Mouse (Mus musculus) liver, embryonic 16.5 days (tissue): ENCODE measurements at regions not wholly inside any gene's neighbourhood (a gene's known extent, or its start where the extent isn't known, plus 50 kb on each side); places are given as distances from the start of the nearest gene placed in this dataset.

Experiments used
- ATAC-seq: fragments of 200-750 bp; cut with Nextera tagmentation; 2 replicates; pipeline ENCODE4 v1.8.0; 2017; ENCODE audit warnings: low read depth, mild to moderate bottlenecking, moderate number of reproducible peaks, moderate library complexity
- H3K27ac ChIP-seq: fragments of 300-500 bp; sonication (generic); 2 replicates; pipeline ENCODE4 v1.5.1; 2014; ENCODE audit warnings: mild to moderate bottlenecking, low read length
- H3K27me3 ChIP-seq: fragments of 300-500 bp; sonication (generic); 2 replicates; pipeline ENCODE4 v1.6.1; 2014; ENCODE audit warnings: low read depth, low read length, mixed read lengths; ENCODE audit not compliant: control insufficient read depth, insufficient read depth
- H3K36me3 ChIP-seq: fragments of 300-500 bp; sonication (generic); 2 replicates; pipeline ENCODE4 v1.6.1; 2014; ENCODE audit warnings: mild to moderate bottlenecking; ENCODE audit not compliant: control insufficient read depth, insufficient read depth
- H3K4me1 ChIP-seq: fragments of 300-500 bp; sonication (generic); 2 replicates; pipeline ENCODE4 v1.6.1; 2014; ENCODE audit warnings: low read depth, low read length, mixed read lengths; ENCODE audit not compliant: control insufficient read depth
- H3K4me2 ChIP-seq: fragments of 300-500 bp; sonication (generic); 2 replicates; pipeline ENCODE4 v1.6.1; 2014; ENCODE audit warnings: low read depth, low read length, mixed read lengths
- H3K4me3 ChIP-seq: fragments of 300-500 bp; sonication (generic); 2 replicates; pipeline ENCODE4 v1.5.1; 2014; ENCODE audit warnings: low read depth, mild to moderate bottlenecking, low read length
- H3K9ac ChIP-seq: fragments of 300-500 bp; sonication (generic); 2 replicates; pipeline ENCODE4 v1.6.1; 2014; ENCODE audit warnings: low read depth, low read length
- H3K9me3 ChIP-seq: fragments of 300-500 bp; sonication (generic); replicated peaks from 2 replicates; pipeline ENCODE4 v1.6.1; 2016; ENCODE audit warnings: low read length; ENCODE audit not compliant: control insufficient read depth
- WGBS: fragments of 180-500 bp; shearing (Covaris S2); extraction: QIAGEN DNeasy Blood & Tissue Kit; methylation state at CpG from one replicate; pipeline ENCODE4 v1.1.7; 2014; ENCODE audit not compliant: insufficient replicate concordance; 5-methylcytosine and 5-hydroxymethylcytosine counted together

DNA sequence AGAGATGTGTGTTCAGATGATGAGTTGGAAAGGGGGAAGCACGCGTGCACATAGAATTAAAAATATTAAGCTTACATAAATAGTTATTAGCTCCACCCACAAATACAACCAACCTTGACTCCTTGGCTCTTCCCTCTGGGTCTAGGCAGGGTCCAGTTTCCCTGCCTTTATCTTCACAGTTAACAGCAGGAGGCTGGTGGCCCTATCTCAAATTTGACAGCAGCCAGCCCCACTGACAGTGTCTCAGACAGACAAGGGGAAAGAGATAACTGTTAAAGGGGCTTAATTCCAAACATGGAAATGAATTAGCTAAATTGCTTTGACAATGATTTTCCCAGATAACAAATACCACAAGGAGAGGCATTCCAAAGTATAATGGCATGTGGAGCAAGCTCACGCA lies 121.2 kb upstream of the Mef2c start:
- Histone ChIP-seq H3K27ac (peak overlapping the region; percentile 59), H3K4me3 (no peak overlapping the region), H3K9ac (0 out of 2 replicates have a peak overlapping the region, but pooled peaks have one; percentile 9)

DNA sequence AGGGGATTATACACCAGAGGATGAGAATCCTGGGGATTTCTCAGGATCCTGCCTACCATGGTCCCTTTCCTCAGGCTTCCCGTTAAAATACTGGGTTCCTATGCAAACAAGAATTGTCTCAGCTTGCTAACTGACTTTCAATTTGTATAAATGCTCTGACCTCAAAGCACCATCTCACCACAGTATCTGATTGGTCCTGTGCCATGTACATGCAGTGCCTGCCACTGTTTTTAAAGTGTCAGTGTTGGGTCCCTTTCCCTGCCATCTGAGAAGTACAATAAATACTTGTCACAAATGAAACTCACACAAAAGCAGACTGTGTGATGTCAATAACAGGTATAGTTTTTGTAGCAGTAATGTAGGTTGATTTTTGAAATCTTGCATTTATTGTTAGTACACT lies 109.1 kb upstream of the Mef2c start:
- H3K4me3 ChIP-seq, result no peak overlapping the region
- H3K27ac ChIP-seq, result no peak overlapping the region
- ATAC-seq, result no peak
- no peaks in the 10 kb centered on the region for H3K27me3 ChIP-seq
- 69% methylated on average over 1 of the region's 1 CpGs for WGBS
- H3K4me2 ChIP-seq, result no peak overlapping the region
- H3K9ac ChIP-seq, result no peak overlapping the region
- no peaks in the 10 kb centered on the region for H3K4me1 ChIP-seq
- no peaks in the 10 kb centered on the region for H3K36me3 ChIP-seq
- H3K9me3 ChIP-seq, result no peaks in the 10 kb centered on the region

More for the DNA sequence above, 121.2 kb upstream of the Mef2c start:
- no peaks in the 10 kb centered on the region for H3K36me3 ChIP-seq
- peak overlapping the region; percentile 9; the same call in 1 of the 2 replicates for H3K4me2 ChIP-seq
- no peaks in the 10 kb centered on the region for H3K9me3 ChIP-seq
- H3K27me3 ChIP-seq, result no peaks in the 10 kb centered on the region
- H3K4me1 ChIP-seq, result peaks cover 18% of the 10 kb centered on the region
- ATAC-seq, result peak; percentile 100
- WGBS, result 32% methylated on average over 3 of the region's 3 CpGs

DNA sequence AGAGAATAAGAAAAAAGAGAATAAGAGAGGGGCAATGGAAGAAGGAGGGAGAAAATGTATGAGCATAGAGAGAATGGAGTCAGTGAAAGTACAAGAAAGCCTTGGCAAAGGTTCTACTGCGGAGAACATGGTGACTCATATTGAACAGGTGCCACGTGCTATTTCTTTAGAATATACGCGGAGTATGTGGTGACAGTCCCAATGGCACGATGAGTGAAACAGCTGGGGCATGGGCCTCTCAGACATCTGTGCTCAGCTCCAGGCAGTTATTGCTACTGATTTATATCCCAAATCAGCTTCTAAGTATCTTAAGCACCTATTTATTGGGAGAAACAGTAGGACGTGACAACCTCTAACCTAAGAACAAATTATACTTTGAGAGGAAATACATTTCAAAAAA lies 104.5 kb upstream of the Mef2c start:
- no peak overlapping the region for H3K27ac ChIP-seq
- ATAC-seq, result no peak
- no peaks in the 10 kb centered on the region for H3K9me3 ChIP-seq
- no peak overlapping the region for H3K4me2 ChIP-seq
- no peaks in the 10 kb centered on the region for H3K27me3 ChIP-seq
- 76% methylated on average over 6 of the region's 6 CpGs for WGBS
- H3K36me3 ChIP-seq, result no peaks in the 10 kb centered on the region
- H3K4me3 ChIP-seq, result no peak overlapping the region
- no peaks in the 10 kb centered on the region for H3K4me1 ChIP-seq
- H3K9ac ChIP-seq, result no peak overlapping the region

- no peak overlapping the region for H3K4me3 ChIP-seq
- 58% methylated on average over 6 of the region's 6 CpGs for WGBS
- H3K36me3 ChIP-seq, result no peaks in the 10 kb centered on the region
- H3K4me2 ChIP-seq, result no peak overlapping the region
- H3K27ac ChIP-seq, result no peak overlapping the region
- H3K27me3 ChIP-seq, result no peaks in the 10 kb centered on the region
- ATAC-seq, result no peak
- no peaks in the 10 kb centered on the region for H3K4me1 ChIP-seq
- no peaks in the 10 kb centered on the region for H3K9me3 ChIP-seq
- no peak overlapping the region for H3K9ac ChIP-seq
Observed at GRCm38 (mm10) chr13:83439619-83440436, 64.0 kb upstream of the Mef2c start.

DNA sequence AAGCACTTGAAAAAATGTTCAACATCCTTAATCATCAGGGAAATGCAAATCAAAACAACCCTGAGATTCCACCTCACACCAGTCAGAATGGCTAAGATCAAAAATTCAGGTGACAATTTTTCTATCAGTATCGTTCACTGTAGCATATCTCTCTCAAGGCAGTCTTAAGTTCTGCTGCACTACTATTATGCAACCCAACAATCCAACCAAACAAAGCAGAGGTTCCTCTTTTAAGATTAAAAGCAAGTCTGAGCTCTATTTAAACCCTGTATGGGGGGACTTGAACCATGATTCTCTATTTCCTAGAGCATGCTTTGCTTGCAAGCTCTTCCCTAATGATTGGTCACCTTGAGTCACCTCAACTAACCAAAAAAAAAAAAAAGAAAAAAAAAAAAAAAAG lies 59.6 kb upstream of the Mef2c start:
- Histone ChIP-seq H3K9ac (no peak overlapping the region), H3K4me2 (no peak overlapping the region), H3K4me1 (no peaks in the 10 kb centered on the region), H3K9me3 (no peaks in the 10 kb centered on the region), H3K27me3 (no peaks in the 10 kb centered on the region), H3K4me3 (no peak overlapping the region), H3K27ac (no peak overlapping the region), H3K36me3 (no peaks in the 10 kb centered on the region)
- WGBS, result 47% methylated on average over 1 of the region's 1 CpGs
- no peak for ATAC-seq

DNA sequence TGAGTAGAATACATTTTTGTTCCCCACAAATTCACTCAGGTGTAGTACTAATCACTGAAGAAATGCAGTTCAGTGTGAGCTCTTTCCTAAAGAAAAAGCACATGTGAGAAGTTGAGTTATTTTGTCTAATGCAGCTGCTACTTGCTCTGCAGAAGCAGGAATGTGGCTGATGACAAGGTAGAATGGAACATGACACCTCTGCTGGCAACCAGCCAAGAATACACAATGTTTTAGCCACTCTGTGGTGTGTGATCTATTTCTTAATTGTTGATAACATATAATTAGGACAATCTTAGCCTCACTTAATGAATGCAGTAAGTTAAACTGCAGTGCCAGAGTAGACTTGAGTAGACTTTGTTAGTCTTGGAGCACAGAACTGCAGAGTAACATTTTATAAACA lies 53.0 kb upstream of the Mef2c start:
- H3K4me1 ChIP-seq, result no peaks in the 10 kb centered on the region
- H3K9me3 ChIP-seq, result no peaks in the 10 kb centered on the region
- no peak overlapping the region for H3K4me2 ChIP-seq
- no peaks in the 10 kb centered on the region for H3K27me3 ChIP-seq
- no peaks in the 10 kb centered on the region for H3K36me3 ChIP-seq
- H3K27ac ChIP-seq, result no peak overlapping the region
- H3K4me3 ChIP-seq, result no peak overlapping the region
- ATAC-seq, result no peak
- H3K9ac ChIP-seq, result no peak overlapping the region

DNA sequence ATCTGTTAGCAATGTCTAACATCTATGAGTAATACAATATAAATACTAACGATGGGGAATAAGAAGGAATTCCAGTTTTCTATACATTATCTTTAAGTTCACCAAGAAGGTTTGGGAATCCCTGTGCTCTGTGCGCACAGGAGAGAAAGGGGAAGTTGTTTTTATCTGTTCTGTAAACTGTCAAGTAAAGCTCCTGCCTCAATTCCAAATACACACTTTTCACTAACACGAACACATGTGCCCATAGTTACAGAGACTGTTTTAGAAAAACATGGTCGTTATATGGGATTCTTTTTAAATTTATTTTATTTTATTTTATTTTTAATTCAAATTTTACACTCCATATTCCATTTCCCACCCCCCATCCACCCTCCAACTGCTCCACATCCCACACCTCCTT lies 50.8 kb upstream of the Mef2c start:
- 39% methylated on average over 4 of the region's 4 CpGs for WGBS
- Histone ChIP-seq H3K36me3 (no peaks in the 10 kb centered on the region), H3K27ac (no peak overlapping the region), H3K27me3 (no peaks in the 10 kb centered on the region), H3K4me2 (no peak overlapping the region), H3K4me3 (no peak overlapping the region), H3K4me1 (no peaks in the 10 kb centered on the region), H3K9ac (no peak overlapping the region), H3K9me3 (no peaks in the 10 kb centered on the region)
- ATAC-seq, result no peak
